Mouse (Mus musculus): ENCODE measurements at regions not wholly inside any gene's neighbourhood (a gene's known extent, or its start where the extent isn't known, plus 50 kb on each side); places are given as distances from the start of the nearest gene placed in this dataset.
"Not testable (repeated sequence)": the region's sequence is repeated elsewhere in the genome, so short reads cannot be mapped to it uniquely, and the experiment has no call there.

GRCm38 (mm10) chr3:82290373-82290772 lies 67.5 kb upstream of the Map9 start:
- intact Hi-C loops (cut with DNase I): no loop called here
- DNase-seq (ENCODE audit: low spot score): no peak

GRCm38 (mm10) chr3:82288996-82289395 lies 68.8 kb upstream of the Map9 start:
- DNase-seq (ENCODE audit: low spot score): no peak
- intact Hi-C loops (cut with DNase I): no loop called here

- DNase-seq (ENCODE audit: low spot score): no peak
- intact Hi-C loops (cut with DNase I): no loop called here
These were observed 80.7 kb upstream of the Map9 start for GRCm38 (mm10) chr3:82276977-82277714.

GRCm38 (mm10) chr3:82275822-82276203 lies 82.0 kb upstream of the Map9 start:
- intact Hi-C loops (cut with DNase I): no loop called here
- no peak for DNase-seq (ENCODE audit: low spot score)

- DNase-seq (ENCODE audit: low spot score): no peak
- intact Hi-C loops (cut with DNase I): no loop called here
These were observed 82.7 kb upstream of the Map9 start for GRCm38 (mm10) chr3:82274945-82275821.

GRCm38 (mm10) chr3:82274196-82274937 lies 83.5 kb upstream of the Map9 start:
- DNase-seq (ENCODE audit: low spot score): no peak
- intact Hi-C loops (cut with DNase I): no loop called here

- DNase-seq (ENCODE audit: low spot score); intact Hi-C loops (cut with DNase I): not testable (repeated sequence)
These were observed 84.3 kb upstream of the Map9 start for GRCm38 (mm10) chr3:82273511-82273910.

GRCm38 (mm10) chr3:82271965-82272364 lies 85.9 kb upstream of the Map9 start:
- intact Hi-C loops (cut with DNase I): no loop called here
- no peak for DNase-seq (ENCODE audit: low spot score)

- intact Hi-C loops (cut with DNase I): no loop called here
- no peak for DNase-seq (ENCODE audit: low spot score)
These were observed 91.9 kb upstream of the Map9 start for GRCm38 (mm10) chr3:82265941-82266340.

- intact Hi-C loops (cut with DNase I): no loop called here
- DNase-seq (ENCODE audit: low spot score): no peak
These were observed 95.9 kb upstream of the Map9 start for GRCm38 (mm10) chr3:82261976-82262375.

- intact Hi-C loops (cut with DNase I): no loop called here
- no peak for DNase-seq (ENCODE audit: low spot score)
These were observed 97.7 kb upstream of the Map9 start for GRCm38 (mm10) chr3:82259986-82260652.

GRCm38 (mm10) chr3:82250796-82251261 lies 105.2 kb upstream of the Gucy1a1 start:
- intact Hi-C loops (cut with DNase I): no loop called here

GRCm38 (mm10) chr3:82249968-82250795 lies 104.6 kb upstream of the Gucy1a1 start:
- intact Hi-C loops (cut with DNase I): no loop called here
- no peak for DNase-seq (ENCODE audit: low spot score)

More at GRCm38 (mm10) chr3:82250796-82251261, 105.2 kb upstream of the Gucy1a1 start:
- DNase-seq (ENCODE audit: low spot score): peak; percentile 24

- DNase-seq (ENCODE audit: low spot score): no peak
- intact Hi-C loops (cut with DNase I): no loop called here
These were observed 90.9 kb upstream of the Gucy1a1 start for GRCm38 (mm10) chr3:82236377-82237057.

GRCm38 (mm10) chr3:82234306-82234705 lies 88.7 kb upstream of the Gucy1a1 start:
- DNase-seq (ENCODE audit: low spot score): peak; percentile 4
- intact Hi-C loops (cut with DNase I): no loop called here

GRCm38 (mm10) chr3:82223379-82223778 lies 77.8 kb upstream of the Gucy1a1 start:
- intact Hi-C loops (cut with DNase I): no loop called here
- no peak for DNase-seq (ENCODE audit: low spot score)

- intact Hi-C loops (cut with DNase I): no loop called here
- no peak for DNase-seq (ENCODE audit: low spot score)
These were observed 76.3 kb upstream of the Gucy1a1 start for GRCm38 (mm10) chr3:82221924-82222323.

- intact Hi-C loops (cut with DNase I); DNase-seq (ENCODE audit: low spot score): not testable (repeated sequence)
These were observed 73.8 kb upstream of the Gucy1a1 start for GRCm38 (mm10) chr3:82219192-82219885.

Measured in heart, postnatal 25 days (tissue).